Mouse (Mus musculus) intestine, embryonic 15.5 days (tissue): ENCODE data around the gene Adamts9. TPM values are rescaled to one million over a fixed set of nuclear protein-coding genes. Genes with fewer than 3 reads are reported as not detected.

Source experiments
- ATAC-seq: fragments of 200-750 bp; cut with Nextera tagmentation; 2 replicates; pipeline ENCODE4 v1.8.0; 2017; ENCODE audit warnings: moderate TSS enrichment, moderate library complexity
- H3K27ac ChIP-seq: fragments of 300-500 bp; sonication (generic); 2 replicates; pipeline ENCODE4 v1.5.1; 2015; ENCODE audit warnings: mild to moderate bottlenecking, inconsistent platforms
- H3K27me3 ChIP-seq: fragments of 300-500 bp; sonication (generic); replicated peaks from 2 replicates; pipeline ENCODE4 v1.6.1; 2015; ENCODE audit warnings: inconsistent platforms
- H3K36me3 ChIP-seq: fragments of 300-500 bp; sonication (generic); 2 replicates; pipeline ENCODE4 v1.6.1; 2015; ENCODE audit warnings: inconsistent platforms
- H3K4me1 ChIP-seq: fragments of 300-500 bp; sonication (generic); replicated peaks from 2 replicates; pipeline ENCODE4 v1.6.1; 2015; ENCODE audit warnings: inconsistent platforms
- H3K4me2 ChIP-seq: fragments of 300-500 bp; sonication (generic); replicated peaks from 2 replicates; pipeline ENCODE4 v1.6.1; 2015; ENCODE audit warnings: mild to moderate bottlenecking, inconsistent platforms
- H3K4me3 ChIP-seq: fragments of 300-500 bp; sonication (generic); replicated peaks from 2 replicates; pipeline ENCODE4 v1.5.1; 2015; ENCODE audit warnings: inconsistent platforms
- H3K9ac ChIP-seq: fragments of 300-500 bp; sonication (generic); 2 replicates; pipeline ENCODE4 v1.6.1; 2015; ENCODE audit warnings: inconsistent platforms
- H3K9me3 ChIP-seq: fragments of 300-500 bp; sonication (generic); 2 replicates; pipeline ENCODE4 v1.6.1; 2016; ENCODE audit warnings: inconsistent platforms
- WGBS: fragments of 180-500 bp; shearing (Covaris S2); methylation state at CpG from one replicate; pipeline ENCODE4 v1.1.7; 2015; 5-methylcytosine and 5-hydroxymethylcytosine counted together
- polyA plus RNA-seq: library from polyadenylated mRNA; unstranded; fragments of >200 nt; fragmentation: Nextera tagmentation; extraction: Ambion mirVana; gene quantifications from 2 replicates; pipeline ENCODE4 v1.2.1, GENCODE M21; 2015

Gene Adamts9
- 11.2 and 17.9 TPM in 2 replicates for polyA plus RNA-seq

DNA sequence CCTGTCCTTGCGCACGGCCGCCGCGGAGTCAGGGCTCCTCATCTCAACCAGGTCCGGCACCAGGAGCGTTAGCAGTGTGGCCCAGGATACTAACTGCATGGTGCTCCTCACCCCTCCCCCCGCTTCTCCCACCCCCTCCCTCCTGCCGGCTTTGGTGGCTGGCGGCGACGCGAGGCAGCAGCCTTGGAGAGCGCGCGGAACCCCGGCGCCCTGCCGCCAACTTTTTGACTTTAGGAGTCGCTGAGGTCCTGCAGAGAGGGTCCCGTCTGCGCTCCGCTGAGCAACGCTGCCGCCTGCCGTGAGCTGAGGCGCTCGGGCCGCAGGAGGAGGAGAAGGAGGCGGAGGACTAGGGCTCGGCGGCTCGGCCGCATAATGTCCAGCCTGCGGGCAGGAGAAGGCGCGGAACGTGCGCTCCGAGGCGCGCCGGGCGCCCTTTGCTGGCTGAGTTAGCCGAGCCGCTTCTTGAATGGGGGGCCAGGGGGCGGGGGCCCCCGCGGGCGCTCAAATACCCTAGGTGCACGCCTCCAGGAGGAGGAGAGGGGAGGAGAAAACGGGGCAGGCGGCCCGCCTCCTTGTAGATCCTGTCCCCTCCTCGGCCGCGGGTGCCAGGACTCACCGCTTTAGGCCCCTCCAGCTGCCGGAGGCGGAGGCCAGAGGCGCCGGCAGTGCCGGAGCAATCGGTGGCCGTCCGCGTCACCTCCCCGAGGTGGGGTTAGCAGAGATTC, at the start of gene Adamts9:
Adamts9 (minus strand) TSS at position 436 of the 725 bp plus-strand sequence.
- Histone ChIP-seq H3K27ac (peak within 1 kb of the TSS; percentile 87), H3K9me3 (no peaks in the 10 kb centered on the region), H3K4me1 (peaks cover 13% of the 10 kb centered on the region), H3K4me3 (peak within 1 kb of the TSS; percentile 63), H3K9ac (peak within 1 kb of the TSS; percentile 64), H3K4me2 (peak within 1 kb of the TSS; percentile 90), H3K27me3 (no peaks in the 10 kb centered on the region; the same call in 1 of the 2 replicates), H3K36me3 (no peaks in the 10 kb centered on the region)
- ATAC-seq = peak; percentile 83
- WGBS = under 1% methylated on average over 63 of the region's 68 CpGs

DNA sequence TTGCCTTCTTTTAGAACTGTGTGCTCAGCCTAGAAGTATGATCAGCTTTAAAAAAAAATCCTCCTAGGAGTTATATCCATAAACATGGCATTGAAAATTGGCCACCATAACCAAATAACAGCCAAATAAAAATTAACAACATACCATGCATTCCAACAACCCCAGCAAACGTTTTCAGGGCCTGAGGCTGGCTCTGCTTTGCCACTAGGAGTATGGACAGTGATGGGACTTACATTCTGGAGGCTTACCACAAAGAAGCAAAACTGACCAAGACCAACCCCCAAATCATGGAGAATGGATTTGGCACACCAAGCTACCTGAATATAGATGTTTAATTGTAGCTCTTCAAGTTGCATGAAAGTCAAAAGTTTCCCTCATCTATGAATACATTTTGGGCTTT, 48.3 kb upstream of the Adamts9 start:
- Histone ChIP-seq H3K36me3 (no peaks in the 10 kb centered on the region), H3K27me3 (no peaks in the 10 kb centered on the region), H3K4me2 (no peak overlapping the region), H3K9ac (no peak overlapping the region), H3K27ac (no peak overlapping the region), H3K4me3 (no peak overlapping the region), H3K9me3 (no peaks in the 10 kb centered on the region), H3K4me1 (no peaks in the 10 kb centered on the region)
- WGBS = 13% methylated on average over 1 of the region's 1 CpGs
- no peak for ATAC-seq

DNA sequence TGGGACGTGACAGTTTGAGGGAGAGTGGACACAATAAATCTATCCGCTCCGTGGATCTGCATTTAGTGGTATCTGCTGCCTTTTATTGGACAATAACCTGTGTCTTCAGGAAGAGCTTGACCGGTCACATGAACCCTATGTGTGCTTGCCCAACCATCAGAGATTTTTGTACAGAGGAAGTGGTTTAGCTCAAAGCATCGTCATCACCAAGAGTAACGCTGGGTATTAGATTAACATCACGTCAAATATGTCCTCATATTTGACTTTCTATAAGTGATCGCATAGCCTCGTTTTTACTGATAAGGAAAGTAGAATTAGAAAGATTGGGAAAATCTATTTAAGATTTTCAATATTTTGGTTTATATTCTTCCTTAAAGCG, 45.3 kb upstream of the Adamts9 start:
- Histone ChIP-seq H3K4me1 (no peaks in the 10 kb centered on the region), H3K9ac (no peak overlapping the region), H3K27me3 (no peaks in the 10 kb centered on the region), H3K4me3 (no peak overlapping the region), H3K9me3 (no peaks in the 10 kb centered on the region), H3K4me2 (no peak overlapping the region), H3K27ac (no peak overlapping the region), H3K36me3 (no peaks in the 10 kb centered on the region)
- ATAC-seq = no peak
- 81% methylated on average over 10 of the region's 10 CpGs for WGBS

DNA sequence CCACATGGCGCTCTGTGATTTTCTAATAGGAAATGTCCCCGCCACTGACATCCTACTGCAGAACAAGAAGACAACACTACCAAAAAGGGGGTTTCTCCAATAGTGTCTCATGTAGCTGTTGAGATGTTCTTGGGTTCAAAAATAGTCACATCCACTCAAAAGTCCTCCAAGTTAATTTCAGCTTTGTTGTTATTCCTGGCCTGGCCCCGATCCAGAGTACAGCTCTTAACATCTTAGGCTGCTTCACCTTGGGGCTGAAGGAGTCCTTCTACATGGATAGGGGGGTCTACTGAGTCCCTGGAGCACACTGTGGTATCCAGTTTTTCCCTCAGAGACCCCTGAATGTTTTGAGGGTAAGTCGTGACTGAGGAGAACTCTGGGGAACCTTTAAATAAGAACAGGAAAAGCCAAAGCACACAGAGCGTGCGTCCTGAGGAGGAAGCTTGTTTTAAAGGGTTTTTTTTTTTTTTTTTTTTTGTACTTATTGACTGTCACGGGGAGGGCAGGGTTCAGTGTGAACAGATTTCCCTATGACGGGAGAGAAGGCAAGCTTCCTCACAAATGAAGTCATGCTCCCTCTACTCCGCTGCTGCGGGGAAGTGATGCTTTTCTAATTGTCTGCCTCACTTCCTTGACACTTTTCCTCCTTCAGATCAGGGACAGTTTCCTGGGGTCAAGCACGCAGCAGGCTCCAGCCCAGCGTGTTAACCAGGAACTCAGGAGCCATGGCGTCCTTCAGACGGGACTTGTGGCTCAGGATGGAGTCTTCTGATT, 44.7 kb upstream of the Adamts9 start:
- no peak overlapping the region for H3K4me2 ChIP-seq
- no peaks in the 10 kb centered on the region for H3K9me3 ChIP-seq
- H3K4me3 ChIP-seq = no peak overlapping the region
- H3K36me3 ChIP-seq = no peaks in the 10 kb centered on the region
- ATAC-seq = no peak
- H3K27me3 ChIP-seq = no peaks in the 10 kb centered on the region
- no peak overlapping the region for H3K27ac ChIP-seq
- no peak overlapping the region for H3K9ac ChIP-seq
- 70% methylated on average over 14 of the region's 14 CpGs for WGBS
- no peaks in the 10 kb centered on the region for H3K4me1 ChIP-seq

DNA sequence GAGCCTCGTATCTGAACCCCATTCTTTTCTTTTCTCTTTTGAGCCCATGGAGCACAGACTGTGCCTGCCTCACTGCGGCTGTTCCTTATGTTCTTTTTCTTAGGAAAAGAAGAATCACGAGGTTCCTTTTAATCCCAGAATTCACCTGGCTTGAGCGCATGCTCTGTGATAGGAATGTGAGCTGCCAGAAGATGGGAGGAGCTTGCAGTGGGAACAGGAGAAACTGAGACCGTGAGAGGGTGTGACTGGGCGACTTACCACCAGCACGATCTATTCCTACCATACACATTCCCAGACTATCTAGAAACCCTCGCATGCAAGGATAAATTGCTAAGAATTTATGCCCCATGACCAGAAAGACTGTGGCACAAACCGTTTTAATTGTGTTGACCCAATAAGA, 44.1 kb upstream of the Adamts9 start:
- 82% methylated on average over 9 of the region's 9 CpGs for WGBS
- Histone ChIP-seq H3K4me3 (no peak overlapping the region), H3K4me2 (no peak overlapping the region), H3K4me1 (no peaks in the 10 kb centered on the region), H3K36me3 (no peaks in the 10 kb centered on the region), H3K27ac (no peak overlapping the region), H3K9ac (no peak overlapping the region), H3K9me3 (no peaks in the 10 kb centered on the region), H3K27me3 (no peaks in the 10 kb centered on the region)
- ATAC-seq = no peak

DNA sequence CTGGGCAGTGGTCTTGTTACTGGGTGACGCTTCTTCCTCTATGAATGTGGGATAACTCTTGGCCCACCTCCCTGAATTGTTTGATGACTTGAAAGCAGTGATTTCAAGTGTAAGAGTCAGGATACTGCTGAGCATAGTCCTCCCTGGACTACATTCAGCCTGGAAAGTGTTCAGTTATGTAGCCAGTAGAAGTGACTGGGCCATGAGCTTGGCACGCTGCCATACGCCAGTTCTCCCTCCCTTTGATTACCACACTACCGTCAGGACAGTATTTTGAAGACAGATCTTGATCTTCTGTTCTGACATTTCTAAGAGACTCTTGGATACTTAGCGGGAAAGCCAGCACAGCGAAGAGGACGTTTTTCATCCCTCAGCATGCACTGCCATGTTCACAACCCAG, 40.1 kb upstream of the Adamts9 start:
- no peaks in the 10 kb centered on the region for H3K36me3 ChIP-seq
- no peak for ATAC-seq
- WGBS = 67% methylated on average over 7 of the region's 7 CpGs
- H3K9ac ChIP-seq = no peak overlapping the region
- H3K27me3 ChIP-seq = no peaks in the 10 kb centered on the region
- no peak overlapping the region for H3K4me3 ChIP-seq
- no peak overlapping the region for H3K27ac ChIP-seq
- no peaks in the 10 kb centered on the region for H3K4me1 ChIP-seq
- H3K4me2 ChIP-seq = no peak overlapping the region
- no peaks in the 10 kb centered on the region for H3K9me3 ChIP-seq

DNA sequence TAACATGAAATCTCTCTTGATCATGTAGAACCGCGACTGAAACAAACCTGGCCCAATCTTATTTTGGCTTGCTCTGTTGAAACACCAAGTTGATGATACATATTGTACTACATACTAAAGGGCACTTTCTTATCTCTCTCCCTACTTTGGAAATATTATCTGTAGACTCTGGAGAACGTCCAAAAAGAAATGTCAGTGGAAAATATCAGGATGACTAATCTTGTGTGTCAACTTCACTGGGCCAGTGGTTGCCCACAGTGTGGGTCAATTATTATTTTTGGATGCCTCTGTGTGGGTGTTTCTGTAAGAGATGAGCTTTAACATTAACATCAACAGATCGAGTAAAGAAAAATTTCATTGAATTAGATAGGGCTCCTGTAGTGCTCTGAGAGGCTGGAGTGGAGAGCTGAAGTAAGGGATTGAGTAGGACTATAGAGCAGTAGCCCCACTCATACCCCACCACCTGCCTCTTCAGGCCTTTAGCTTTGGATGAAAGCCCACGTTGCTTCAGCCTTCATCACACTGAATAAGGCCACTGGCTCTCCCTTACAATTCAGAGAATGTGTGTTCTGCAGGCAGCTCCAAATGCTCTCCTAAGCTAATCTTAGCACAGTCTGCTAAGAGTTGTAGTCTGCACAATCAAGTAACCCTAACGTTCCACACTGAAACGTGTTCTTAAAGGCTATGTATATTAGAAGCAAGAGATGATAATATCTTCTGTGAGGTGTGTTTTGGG, 38.3 kb upstream of the Adamts9 start:
- no peak for ATAC-seq
- H3K4me3 ChIP-seq = no peak overlapping the region
- WGBS = 80% methylated on average over 7 of the region's 7 CpGs
- no peaks in the 10 kb centered on the region for H3K4me1 ChIP-seq
- H3K9me3 ChIP-seq = no peaks in the 10 kb centered on the region
- no peak overlapping the region for H3K27ac ChIP-seq
- H3K36me3 ChIP-seq = no peaks in the 10 kb centered on the region
- no peaks in the 10 kb centered on the region for H3K27me3 ChIP-seq
- H3K9ac ChIP-seq = no peak overlapping the region
- H3K4me2 ChIP-seq = no peak overlapping the region

DNA sequence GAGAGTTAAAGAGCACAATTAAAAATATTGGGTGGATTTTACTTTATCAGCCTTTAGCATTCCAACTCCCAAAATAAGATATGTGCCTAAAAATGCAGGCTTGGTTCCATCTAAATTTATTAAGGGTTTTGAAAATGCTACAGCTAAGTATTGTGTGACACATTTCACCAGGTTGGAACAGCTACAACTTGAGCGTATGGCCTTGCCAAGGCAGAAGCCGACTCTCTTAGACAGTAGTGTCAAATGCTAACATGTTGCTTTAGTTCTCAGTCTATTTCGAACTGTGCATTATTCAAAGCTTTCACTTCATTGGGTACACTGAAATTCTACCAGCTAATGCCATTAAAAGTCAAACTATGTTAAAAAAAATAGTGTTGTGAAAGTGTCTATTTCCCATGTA, 30.0 kb upstream of the Adamts9 start:
- ATAC-seq = no peak
- H3K4me1 ChIP-seq = no peaks in the 10 kb centered on the region
- no peaks in the 10 kb centered on the region for H3K36me3 ChIP-seq
- H3K9ac ChIP-seq = no peak overlapping the region
- no peaks in the 10 kb centered on the region for H3K9me3 ChIP-seq
- H3K27me3 ChIP-seq = no peaks in the 10 kb centered on the region
- no peak overlapping the region for H3K4me2 ChIP-seq
- WGBS = 93% methylated on average over 3 of the region's 3 CpGs
- no peak overlapping the region for H3K4me3 ChIP-seq
- no peak overlapping the region for H3K27ac ChIP-seq

DNA sequence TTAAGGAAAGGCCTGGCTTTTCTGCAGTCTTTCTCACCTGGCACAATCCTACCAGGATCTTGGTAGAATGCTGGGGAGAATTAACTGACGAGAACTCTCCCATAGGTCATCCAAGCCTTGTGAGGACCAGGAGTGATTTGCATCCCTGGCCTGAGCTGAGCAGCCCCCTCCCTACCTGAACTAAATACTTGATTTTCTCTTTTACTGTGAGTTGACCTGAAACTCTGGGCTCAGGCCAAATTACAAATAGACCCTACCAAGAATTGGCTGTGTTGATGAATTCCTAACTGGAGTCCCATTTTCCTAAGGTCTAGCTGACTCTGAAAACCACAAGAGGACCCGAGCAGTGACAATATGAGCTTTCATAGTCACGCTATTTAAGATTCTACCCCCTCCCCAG, 25.4 kb upstream of the Adamts9 start:
- 79% methylated on average over 3 of the region's 3 CpGs for WGBS
- Histone ChIP-seq H3K9ac (no peak overlapping the region), H3K4me3 (no peak overlapping the region), H3K4me2 (no peak overlapping the region), H3K27ac (no peak overlapping the region), H3K36me3 (no peaks in the 10 kb centered on the region), H3K9me3 (no peaks in the 10 kb centered on the region), H3K27me3 (no peaks in the 10 kb centered on the region), H3K4me1 (no peaks in the 10 kb centered on the region)
- ATAC-seq = no peak

DNA sequence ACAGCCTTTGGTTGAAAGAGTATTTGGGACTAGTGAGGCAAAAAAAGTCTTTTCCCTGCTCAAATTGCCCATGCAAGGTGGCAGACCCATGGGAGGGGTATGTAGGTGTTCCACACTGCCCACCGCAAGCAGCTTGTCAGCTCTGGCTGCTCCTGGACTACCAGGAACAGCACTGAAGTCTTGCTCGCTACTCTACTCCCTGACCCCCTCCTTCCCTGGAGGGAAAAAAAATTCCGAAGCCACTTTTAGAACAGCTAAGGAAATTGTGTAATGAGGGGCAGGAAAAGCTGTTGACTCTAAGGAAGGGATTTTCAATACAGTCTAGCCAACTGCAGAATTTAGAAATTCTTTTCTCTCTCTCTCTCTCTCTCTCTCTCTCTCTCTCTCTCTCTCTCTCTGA, 24.9 kb upstream of the Adamts9 start:
- Histone ChIP-seq H3K9ac (no peak overlapping the region), H3K27ac (no peak overlapping the region), H3K4me3 (no peak overlapping the region), H3K4me2 (no peak overlapping the region), H3K27me3 (no peaks in the 10 kb centered on the region), H3K4me1 (no peaks in the 10 kb centered on the region), H3K36me3 (no peaks in the 10 kb centered on the region), H3K9me3 (no peaks in the 10 kb centered on the region)
- no peak for ATAC-seq
- 76% methylated on average over 3 of the region's 3 CpGs for WGBS

DNA sequence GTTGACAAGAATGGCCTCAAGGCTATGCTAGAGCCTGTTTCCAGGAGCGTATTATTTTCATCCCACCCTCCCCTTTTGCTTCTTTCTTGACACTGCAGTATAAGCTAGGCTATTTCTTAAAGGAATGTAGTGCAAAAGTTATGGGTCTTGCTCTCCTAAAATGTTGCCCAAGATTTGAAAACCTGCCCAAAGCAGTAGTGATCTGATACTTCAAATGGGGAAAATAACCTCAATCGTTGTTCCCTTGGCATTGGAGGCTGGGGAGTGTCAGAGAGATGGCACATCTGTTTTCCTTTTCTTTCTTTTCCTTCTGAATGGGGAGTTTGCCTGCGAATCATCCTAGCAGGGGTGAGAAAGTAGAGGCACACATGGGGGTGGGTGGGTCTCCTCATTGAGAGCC, 19.7 kb upstream of the Adamts9 start:
- Histone ChIP-seq H3K9me3 (no peaks in the 10 kb centered on the region), H3K27ac (no peak overlapping the region), H3K36me3 (no peaks in the 10 kb centered on the region), H3K4me3 (no peak overlapping the region), H3K9ac (no peak overlapping the region), H3K4me1 (no peaks in the 10 kb centered on the region), H3K4me2 (no peak overlapping the region), H3K27me3 (no peaks in the 10 kb centered on the region)
- ATAC-seq = no peak
- WGBS = 79% methylated on average over 3 of the region's 3 CpGs

DNA sequence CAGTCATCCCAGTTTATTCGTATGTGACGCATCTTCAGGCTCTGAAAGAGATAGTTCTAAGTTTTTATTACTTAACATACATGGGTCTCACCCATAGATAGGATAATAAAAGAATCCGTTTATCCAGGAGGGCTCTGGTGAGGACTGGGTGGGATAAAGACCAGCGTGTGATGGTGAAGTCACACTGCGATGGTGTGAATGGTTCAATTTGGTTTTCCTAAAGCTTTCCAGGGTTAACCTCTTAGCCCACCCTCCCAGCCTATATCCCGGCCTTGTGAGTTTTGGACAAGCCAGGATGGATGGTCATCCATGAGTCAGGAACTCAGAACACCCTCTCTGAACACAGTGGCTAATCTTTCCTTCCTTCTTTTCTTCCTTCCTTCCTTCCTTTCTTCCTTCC, 17.7 kb upstream of the Adamts9 start:
- Histone ChIP-seq H3K4me3 (no peak overlapping the region), H3K9ac (no peak overlapping the region), H3K27ac (no peak overlapping the region), H3K36me3 (no peaks in the 10 kb centered on the region), H3K27me3 (no peaks in the 10 kb centered on the region), H3K4me1 (no peaks in the 10 kb centered on the region), H3K9me3 (no peaks in the 10 kb centered on the region), H3K4me2 (no peak overlapping the region)
- 91% methylated on average over 6 of the region's 6 CpGs for WGBS
- ATAC-seq = no peak
